Mouse (Mus musculus) forebrain, embryonic 16.5 days (tissue): Measurements from ENCODE around the gene Fam189b. TPM values are rescaled to one million over a fixed set of nuclear protein-coding genes. Genes with fewer than 3 reads are reported as not detected.
"Not testable (repeated sequence)": the region's sequence is repeated elsewhere in the genome, so short reads cannot be mapped to it uniquely, and the experiment has no call there.

Source experiments
- ATAC-seq: fragments of 200-750 bp; cut with Nextera tagmentation; 2 replicates; pipeline ENCODE4 v1.8.0; 2017; ENCODE audit warnings: mild to moderate bottlenecking, moderate library complexity
- H3K27ac ChIP-seq: fragments of 300-500 bp; sonication (generic); 2 replicates; pipeline ENCODE4 v1.5.1; 2014; ENCODE audit warnings: low read length, control low read depth
- H3K27me3 ChIP-seq: fragments of 300-500 bp; sonication (generic); replicated peaks from 2 replicates; pipeline ENCODE4 v1.6.1; 2014; ENCODE audit warnings: low read length; ENCODE audit not compliant: control insufficient read depth, insufficient read depth
- H3K36me3 ChIP-seq: fragments of 300-500 bp; sonication (generic); 2 replicates; pipeline ENCODE4 v1.6.1; 2014; ENCODE audit not compliant: control insufficient read depth, insufficient read depth
- H3K4me1 ChIP-seq: fragments of 300-500 bp; sonication (generic); replicated peaks from 2 replicates; pipeline ENCODE4 v1.6.1; 2014; ENCODE audit warnings: low read length; ENCODE audit not compliant: control insufficient read depth, insufficient read depth
- H3K4me2 ChIP-seq: fragments of 300-500 bp; sonication (generic); 2 replicates; pipeline ENCODE4 v1.6.1; 2014; ENCODE audit warnings: mild to moderate bottlenecking, low read length, control low read depth
- H3K4me3 ChIP-seq: fragments of 300-500 bp; sonication (generic); replicated peaks from 2 replicates; pipeline ENCODE4 v1.5.1; 2014; ENCODE audit warnings: mild to moderate bottlenecking, low read length, control low read depth
- H3K9ac ChIP-seq: fragments of 300-500 bp; sonication (generic); replicated peaks from 2 replicates; pipeline ENCODE4 v1.6.1; 2014; ENCODE audit warnings: low read depth, low read length, control low read depth
- H3K9me3 ChIP-seq: fragments of 300-500 bp; sonication (generic); 2 replicates; pipeline ENCODE4 v1.6.1; 2016; ENCODE audit warnings: low read length; ENCODE audit not compliant: control insufficient read depth
- WGBS: fragments of 180-500 bp; shearing (Covaris S2); extraction: QIAGEN DNeasy Blood & Tissue Kit; methylation state at CpG from one replicate; pipeline ENCODE4 v1.1.7; 2014; 5-methylcytosine and 5-hydroxymethylcytosine counted together
- polyA plus RNA-seq: library from polyadenylated mRNA; unstranded; fragments of >200 nt; fragmentation: Nextera tagmentation; extraction: Ambion mirVana; gene quantifications from 2 replicates; pipeline ENCODE4 v1.2.1, GENCODE M21; 2015

The Fam189b gene
- polyA plus RNA-seq, 1 experiment from 2014 or later = 30.7 TPM

- Histone ChIP-seq H3K4me3 (no peak overlapping the region), H3K9me3 (no peaks in the 10 kb centered on the region), H3K27ac (no peak overlapping the region), H3K9ac (no peak overlapping the region), H3K4me1 (no peaks in the 10 kb centered on the region), H3K27me3 (no peaks in the 10 kb centered on the region), H3K4me2 (no peak overlapping the region), H3K36me3 (no peaks in the 10 kb centered on the region)
- 65% methylated on average over 17 of the region's 17 CpGs for WGBS
- ATAC-seq = no peak
Measured at GRCm38 (mm10) chr3:89152084-89152835, 30.7 kb upstream of the Fam189b start.

DNA sequence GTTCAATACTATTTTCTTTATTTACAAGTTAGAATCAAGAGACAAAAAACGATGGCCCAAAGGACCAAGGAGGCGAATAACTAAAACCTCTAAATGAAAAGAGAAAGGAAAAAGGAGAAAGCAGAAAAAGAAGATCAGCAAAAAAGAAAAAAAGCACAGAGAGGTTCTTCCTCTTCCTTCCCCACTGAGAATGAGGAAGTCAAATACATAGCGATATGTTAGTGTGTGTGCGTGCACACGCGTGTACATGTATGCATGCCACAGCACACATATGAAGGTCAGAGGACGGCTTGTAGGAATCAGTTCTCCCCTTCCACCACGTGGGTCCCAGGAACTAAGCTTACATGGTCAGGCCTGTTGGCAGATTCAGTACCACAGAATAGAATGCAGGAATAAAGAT lies 26.0 kb upstream of the Fam189b start:
- no peak overlapping the region for H3K4me3 ChIP-seq
- no peak for ATAC-seq
- H3K4me1 ChIP-seq = peaks cover 18% of the 10 kb centered on the region
- 89% methylated on average over 8 of the region's 8 CpGs for WGBS
- no peaks in the 10 kb centered on the region for H3K36me3 ChIP-seq
- no peaks in the 10 kb centered on the region for H3K27me3 ChIP-seq
- H3K9ac ChIP-seq = no peak overlapping the region
- H3K9me3 ChIP-seq = no peaks in the 10 kb centered on the region
- H3K27ac ChIP-seq = no peak overlapping the region
- H3K4me2 ChIP-seq = no peak overlapping the region

GRCm38 (mm10) chr3:89158651-89159050 lies 24.3 kb upstream of the Fam189b start:
- H3K36me3 ChIP-seq = no peaks in the 10 kb centered on the region
- 16% methylated on average over 7 of the region's 7 CpGs for WGBS
- H3K4me3 ChIP-seq = peak overlapping the region; percentile 80
- peaks cover 18% of the 10 kb centered on the region for H3K4me1 ChIP-seq
- peak overlapping the region; percentile 79 for H3K4me2 ChIP-seq
- H3K9me3 ChIP-seq = no peaks in the 10 kb centered on the region
- no peaks in the 10 kb centered on the region for H3K27me3 ChIP-seq
- 0 out of 2 replicates have a peak overlapping the region, but pooled peaks have one; percentile 3 for H3K27ac ChIP-seq
- no peak for ATAC-seq
- peak overlapping the region; percentile 81 for H3K9ac ChIP-seq

DNA sequence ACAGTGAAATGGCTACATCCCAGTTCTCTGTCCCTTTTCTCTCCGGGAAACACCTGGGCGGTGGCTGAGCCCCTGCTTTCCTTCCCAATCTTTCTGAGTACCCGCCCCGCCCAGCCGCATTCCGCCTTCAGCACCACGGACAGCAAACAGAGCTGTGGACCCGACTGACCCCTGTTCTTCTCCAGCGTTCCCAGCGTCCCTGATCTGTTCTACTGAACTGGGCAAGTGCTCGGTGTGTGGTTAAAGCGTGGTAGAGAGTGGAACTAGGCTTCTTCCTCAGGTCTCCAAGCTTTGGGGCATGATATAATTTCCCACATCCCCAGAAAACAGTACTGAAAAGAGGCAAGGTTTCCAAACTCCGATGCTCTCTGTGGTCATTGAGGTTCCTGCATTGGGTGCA lies 23.7 kb upstream of the Fam189b start:
- Histone ChIP-seq H3K4me2 (peak overlapping the region; percentile 79), H3K4me1 (peaks cover 24% of the 10 kb centered on the region), H3K4me3 (peak overlapping the region; percentile 80), H3K9ac (peak overlapping the region; percentile 81), H3K9me3 (no peaks in the 10 kb centered on the region), H3K36me3 (no peaks in the 10 kb centered on the region), H3K27me3 (no peaks in the 10 kb centered on the region), H3K27ac (no peak overlapping the region; the same call in 1 of the 2 replicates)
- WGBS = under 1% methylated on average over 13 of the region's 13 CpGs
- no peak for ATAC-seq

- Histone ChIP-seq H3K4me3 (peak within 1 kb of the TSS; percentile 80), H3K9ac (peak within 1 kb of the TSS; percentile 81), H3K4me1 (peaks cover 25% of the 10 kb centered on the region), H3K9me3 (no peaks in the 10 kb centered on the region), H3K27me3 (no peaks in the 10 kb centered on the region), H3K36me3 (no peaks in the 10 kb centered on the region), H3K4me2 (peak within 1 kb of the TSS; percentile 79), H3K27ac (no peak within 1 kb of the TSS; the same call in 1 of the 2 replicates)
- under 1% methylated on average over 60 of the region's 66 CpGs for WGBS
- ATAC-seq = peak; percentile 78
Measured at GRCm38 (mm10) chr3:89159616-89160344, 23.2 kb upstream of the Fam189b start, which contains the start of gene Hcn3. Gene Hcn3, minus strand, starts transcription at chr3:89160196.

DNA sequence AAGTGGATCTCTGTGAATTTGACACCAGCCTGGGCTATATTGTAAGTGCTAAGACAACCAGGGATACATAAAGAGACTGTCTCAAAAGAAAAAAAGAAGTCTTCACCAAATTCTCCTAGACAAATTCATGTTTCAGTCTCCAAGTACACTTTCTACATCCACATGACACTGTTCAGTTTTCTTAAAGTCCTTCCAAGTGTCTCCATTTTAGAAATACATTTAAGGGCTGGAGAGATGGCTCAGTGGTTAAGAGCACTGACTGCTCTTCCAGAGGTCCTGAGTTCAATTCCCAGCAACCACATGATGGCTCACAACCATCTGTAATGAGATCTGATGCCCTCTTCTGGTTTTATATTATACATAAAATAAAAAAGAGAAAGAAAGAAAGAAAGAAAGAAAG lies 21.7 kb upstream of the Fam189b start:
- H3K4me3 ChIP-seq, H3K27me3 ChIP-seq, H3K27ac ChIP-seq, H3K4me2 ChIP-seq, ATAC-seq, H3K9me3 ChIP-seq, H3K36me3 ChIP-seq, H3K9ac ChIP-seq: not testable (repeated sequence)
- peaks cover 36% of the 10 kb centered on the region for H3K4me1 ChIP-seq

DNA sequence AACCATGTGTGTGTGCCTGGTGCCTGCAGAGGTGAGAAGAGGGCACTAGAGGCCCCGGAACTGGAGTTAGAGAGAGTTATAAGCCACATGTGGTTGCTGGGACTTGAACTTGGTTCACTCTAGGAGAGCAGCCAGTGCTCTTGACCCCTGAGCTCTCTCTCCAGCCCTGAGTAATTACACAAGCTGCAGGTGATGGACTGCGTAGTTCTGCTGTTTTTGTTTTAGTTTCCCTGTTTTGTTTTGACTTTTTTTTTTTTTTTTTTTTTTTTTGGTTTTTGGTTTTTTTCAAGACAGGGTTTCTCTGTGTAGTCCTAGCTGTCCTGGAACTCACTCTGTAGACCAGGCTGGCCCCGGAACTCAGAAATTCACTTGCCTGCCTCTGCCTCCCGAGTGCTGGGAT lies 21.2 kb upstream of the Fam189b start:
- ATAC-seq = no peak
- Histone ChIP-seq H3K36me3 (no peaks in the 10 kb centered on the region), H3K27ac (no peak overlapping the region), H3K9me3 (no peaks in the 10 kb centered on the region), H3K4me3 (no peak overlapping the region), H3K9ac (no peak overlapping the region), H3K4me1 (peaks cover 41% of the 10 kb centered on the region), H3K27me3 (no peaks in the 10 kb centered on the region), H3K4me2 (no peak overlapping the region)
- WGBS = 84% methylated on average over 4 of the region's 4 CpGs

DNA sequence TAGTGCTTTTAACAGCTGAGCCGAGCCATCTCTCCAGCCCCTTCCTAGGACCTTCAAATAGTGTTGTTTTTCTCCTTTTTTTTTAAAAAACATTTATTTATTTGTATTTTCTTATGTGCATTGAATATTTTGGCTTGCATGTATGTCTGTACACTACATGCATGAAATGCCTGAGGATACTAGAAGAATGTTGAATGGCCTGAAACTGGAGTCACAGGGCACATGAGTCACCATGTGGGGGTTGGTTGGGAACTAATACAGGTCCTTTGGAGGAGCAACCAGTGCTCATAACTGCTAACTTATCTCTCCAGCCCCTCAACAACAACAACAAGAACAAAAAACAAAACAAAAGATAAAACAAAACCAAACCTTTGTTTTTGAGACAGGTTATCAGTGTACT lies 19.8 kb upstream of the Fam189b start:
- H3K4me3 ChIP-seq = no peak overlapping the region
- no peak overlapping the region for H3K4me2 ChIP-seq
- peaks cover 37% of the 10 kb centered on the region for H3K4me1 ChIP-seq
- ATAC-seq = no peak
- H3K9ac ChIP-seq = no peak overlapping the region
- WGBS = 85% methylated on average over 1 of the region's 1 CpGs
- H3K36me3 ChIP-seq = no peaks in the 10 kb centered on the region
- H3K9me3 ChIP-seq = no peaks in the 10 kb centered on the region
- no peaks in the 10 kb centered on the region for H3K27me3 ChIP-seq
- no peak overlapping the region for H3K27ac ChIP-seq

DNA sequence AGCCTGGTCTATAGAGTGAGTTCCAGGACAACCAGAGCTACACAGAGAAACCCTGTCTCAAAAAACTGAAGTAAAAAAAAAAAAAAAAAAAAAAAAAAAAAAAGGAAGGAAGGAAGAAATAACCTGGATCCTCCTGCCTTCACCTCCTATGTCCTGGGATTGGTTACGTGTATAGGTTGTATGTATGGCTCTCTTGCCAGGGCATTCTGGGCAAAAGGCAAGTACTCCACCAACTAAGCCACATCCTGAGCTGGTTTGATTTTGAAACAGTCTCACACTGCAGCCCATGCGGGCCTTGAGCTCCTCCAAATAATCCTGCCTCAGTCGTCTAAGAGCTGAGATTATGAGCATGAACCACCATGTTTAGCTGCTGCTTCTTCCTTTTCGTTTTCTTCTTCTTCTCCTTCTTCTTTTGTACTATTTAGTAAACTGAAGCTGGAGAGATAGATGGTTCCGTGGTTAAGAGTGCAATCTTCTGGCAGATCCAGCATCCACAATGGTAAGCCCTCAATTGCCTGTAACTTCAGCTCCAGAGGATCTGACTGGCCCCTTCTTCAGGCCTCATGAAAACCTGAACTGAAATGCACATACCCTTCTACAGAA lies 19.2 kb upstream of the Fam189b start:
- Histone ChIP-seq H3K9me3 (no peaks in the 10 kb centered on the region), H3K27ac (no peak overlapping the region; the same call in 1 of the 2 replicates), H3K4me1 (peaks cover 31% of the 10 kb centered on the region), H3K4me2 (peak overlapping the region; percentile 91), H3K27me3 (no peaks in the 10 kb centered on the region), H3K9ac (peak overlapping the region; percentile 96; the same call in 1 of the 2 replicates), H3K36me3 (peaks cover 5% of the 10 kb centered on the region), H3K4me3 (peak overlapping the region; percentile 96)
- 70% methylated on average over 5 of the region's 5 CpGs for WGBS
- no peak for ATAC-seq
